Mouse (Mus musculus): Measurements from ENCODE around the gene Mgat5. TPM values are rescaled to one million over a fixed set of nuclear protein-coding genes. Genes with fewer than 3 reads are reported as not detected.

Gene Mgat5
- polyA plus RNA-seq (2015; fragmentation: Nextera tagmentation; extraction: Ambion mirVana) = 3.0 and 3.1 TPM in 2 replicates

DNA sequence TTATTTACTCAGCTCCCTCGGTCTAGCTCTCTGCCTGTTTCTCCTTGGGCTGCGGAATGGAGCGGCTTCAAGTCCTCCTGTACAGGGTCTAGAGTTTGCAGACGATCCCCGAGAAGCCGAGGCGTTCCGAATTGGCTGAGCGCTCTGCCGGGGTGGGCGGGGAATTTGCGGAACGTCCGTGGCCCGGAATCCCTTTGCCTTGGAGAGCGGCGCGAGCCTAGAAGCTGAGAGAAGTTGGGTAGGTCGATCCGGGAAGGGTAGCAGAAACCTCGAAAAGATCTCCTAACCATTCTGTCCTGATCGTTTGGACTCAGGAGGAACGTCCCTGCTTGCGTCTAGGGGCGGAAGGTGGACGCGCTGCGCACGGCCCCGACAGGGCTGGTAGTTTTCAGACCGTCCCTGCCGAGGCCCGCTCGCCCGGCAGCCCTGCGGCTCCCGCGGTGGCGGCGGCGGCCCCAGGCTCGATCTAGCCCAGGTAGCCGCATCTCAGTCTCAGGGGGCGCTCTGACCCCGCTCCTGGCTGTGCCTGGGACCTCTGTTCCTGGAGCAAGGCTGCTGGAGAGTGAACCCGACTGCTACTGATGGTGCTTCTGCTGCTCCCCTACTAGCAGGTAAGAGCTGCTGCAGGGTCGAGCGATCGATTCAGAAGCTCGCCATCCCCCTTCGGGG lies at the start of gene Mgat5:
Mgat5 (plus strand) TSS at position 199 of the 669 bp plus-strand sequence.

